Mouse (Mus musculus) layer of hippocampus, adult 18-20 months (tissue): ENCODE data around the gene Fam207a. TPM values are rescaled to one million over a fixed set of nuclear protein-coding genes. Genes with fewer than 3 reads are reported as not detected.

Experiments
- DNase-seq, 2 experiments: peaks; one replicate each; pipeline ENCODE4 v3.0.0; 2022; ENCODE audit warnings: low spot score in 2 of 2
- long read RNA-seq: library from polyadenylated mRNA; stranded (forward); transcript quantifications from one replicate; pipeline ENCODE4 v2.0.0, GENCODE M21; 2021
- total RNA-seq, 2 experiments: library from RNA; stranded (reverse); gene quantifications; 2 replicates each; pipeline ENCODE4 v1.2.3; 2021

Fam207a gene
- total RNA-seq, result 10 to 100 TPM; 37.6 to 40.5 TPM
- long read RNA-seq, transcript Fam207a-201 (6 exons, 2,394 nt), result major isoform, 62 of 79 reads
- long read RNA-seq, partial matches to known transcripts, result 2 of 79 reads
- long read RNA-seq, other reads (novel, unspliced or antisense), result 14 of 79 reads

GRCm38 (mm10) chr10:77515385-77516348 lies at the start of gene Fam207a:
Gene Fam207a (minus strand): TSS chr10:77515785.
- DNase-seq, result peak; percentile 91 to 94

GRCm38 (mm10) chr10:77565005-77565404 lies 49.4 kb upstream of the Fam207a start:
- no peak for DNase-seq

GRCm38 (mm10) chr10:77561508-77561907 lies 45.9 kb upstream of the Fam207a start:
- no peak for DNase-seq

GRCm38 (mm10) chr10:77560830-77561229 lies 45.2 kb upstream of the Fam207a start:
- no peak for DNase-seq

GRCm38 (mm10) chr10:77560090-77560489 lies 44.5 kb upstream of the Fam207a start:
- no peak for DNase-seq

GRCm38 (mm10) chr10:77557641-77558040 lies 42.1 kb upstream of the Fam207a start:
- DNase-seq, result no peak

- peak; percentile 51 to 60 for DNase-seq
These were observed 41.0 kb upstream of the Fam207a start for GRCm38 (mm10) chr10:77556631-77557030.

GRCm38 (mm10) chr10:77554918-77555317 lies 39.3 kb upstream of the Fam207a start:
- DNase-seq, result no peak

- DNase-seq, result no peak
These were observed 37.7 kb upstream of the Fam207a start for GRCm38 (mm10) chr10:77553285-77553684.

- DNase-seq, result no peak
These were observed 36.6 kb upstream of the Fam207a start for GRCm38 (mm10) chr10:77552162-77552561.

- no peak for DNase-seq
These were observed 35.3 kb upstream of the Fam207a start for GRCm38 (mm10) chr10:77550874-77551273.

- no peak for DNase-seq
These were observed 33.0 kb upstream of the Fam207a start for GRCm38 (mm10) chr10:77548576-77548975.

- DNase-seq, result peak; percentile 64 to 72
These were observed 29.3 kb upstream of the Fam207a start for GRCm38 (mm10) chr10:77544916-77545315.

GRCm38 (mm10) chr10:77543226-77543625 lies 27.6 kb upstream of the Fam207a start:
- no peak for DNase-seq

- no peak for DNase-seq
These were observed 26.5 kb upstream of the Fam207a start for GRCm38 (mm10) chr10:77541864-77542666.

- no peak for DNase-seq
These were observed 25.1 kb upstream of the Fam207a start for GRCm38 (mm10) chr10:77540576-77541102.

- DNase-seq, result no peak
These were observed 23.8 kb upstream of the Fam207a start for GRCm38 (mm10) chr10:77539320-77539945.

GRCm38 (mm10) chr10:77537215-77538209 lies 21.9 kb upstream of the Fam207a start:
- DNase-seq, result no peak

GRCm38 (mm10) chr10:77536727-77537126 lies 21.1 kb upstream of the Fam207a start:
- DNase-seq, result no peak

GRCm38 (mm10) chr10:77532020-77532413 lies 16.4 kb upstream of the Fam207a start:
- DNase-seq, result no peak
